Mouse (Mus musculus): Measurements from ENCODE around the gene Fat3.

DNA sequence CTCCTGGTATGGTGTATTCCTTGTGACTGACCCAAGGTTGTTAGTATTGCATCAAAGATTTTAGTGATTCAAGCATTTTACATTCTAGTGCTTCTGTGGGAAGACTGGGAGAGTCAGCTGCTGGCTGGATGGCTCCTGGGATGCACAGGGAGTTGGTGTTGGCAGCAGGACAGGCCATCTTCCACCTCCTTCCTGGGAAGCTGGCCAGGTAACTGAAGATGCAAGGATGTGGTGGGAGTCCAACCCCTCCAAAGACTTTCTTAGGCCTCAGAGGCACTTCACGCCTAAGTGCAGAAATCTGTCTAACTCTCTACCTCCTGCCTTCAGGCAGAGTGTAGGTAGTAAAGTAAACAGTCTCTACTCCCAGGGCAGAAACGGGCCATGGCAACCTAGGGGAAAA, 2.7 kb upstream of the Fat3 start:
- TF ChIP-seq POLR2A (IDR thresholded peaks at IDR 0.05; ENCODE audit: borderline replicate concordance, insufficient read depth, low read length): no peak
- no peak for TF ChIP-seq CTCF (IDR thresholded peaks at IDR 0.05; ENCODE audit: borderline replicate concordance, insufficient read depth, low read depth, low read length)

Measured in cerebellum, adult 2 months (tissue).